Mouse (Mus musculus): ENCODE data around the gene Cux2.

Gene Cux2

GRCm38 (mm10) chr5:121946657-121947245, 103.2 kb downstream of the Cux2 start:
- in situ Hi-C loops (cut with MboI; ENCODE audit: low pct_unique_long_range_greater_than_20kb in 1 of 2, low sequenced_read_pairs in 2 of 2, unreplicated experiment in 1 of 2), result loop anchor here in 1 of 2 experiments (10.0 kb wide), 1 partner anchor 108 kb away; the partner anchor contains the start of gene Cux2

GRCm38 (mm10) chr5:121945819-121946218, 104.1 kb downstream of the Cux2 start:
- in situ Hi-C loops (cut with MboI; ENCODE audit: low pct_unique_long_range_greater_than_20kb in 1 of 2, low sequenced_read_pairs in 2 of 2, unreplicated experiment in 1 of 2), result loop anchor here in 1 of 2 experiments (10.0 kb wide), 1 partner anchor 109 kb away; the partner anchor contains the start of gene Cux2

- in situ Hi-C loops (cut with MboI; ENCODE audit: low pct_unique_long_range_greater_than_20kb in 1 of 2, low sequenced_read_pairs in 2 of 2, unreplicated experiment in 1 of 2), result loop anchor here in 1 of 2 experiments (10.0 kb wide), 1 partner anchor 111 kb away; the partner anchor contains the start of gene Cux2
These were observed 105.7 kb downstream of the Cux2 start for GRCm38 (mm10) chr5:121944021-121944790.

GRCm38 (mm10) chr5:121943472-121943871, 106.4 kb downstream of the Cux2 start:
- in situ Hi-C loops (cut with MboI; ENCODE audit: low pct_unique_long_range_greater_than_20kb in 1 of 2, low sequenced_read_pairs in 2 of 2, unreplicated experiment in 1 of 2), result loop anchor here in 1 of 2 experiments (10.0 kb wide), 1 partner anchor 111 kb away; the partner anchor contains the start of gene Cux2

- in situ Hi-C loops (cut with MboI; ENCODE audit: low pct_unique_long_range_greater_than_20kb in 1 of 2, low sequenced_read_pairs in 2 of 2, unreplicated experiment in 1 of 2), result no loop called here
These were observed 111.6 kb downstream of the Cux2 start for GRCm38 (mm10) chr5:121938065-121938849.

- in situ Hi-C loops (cut with MboI; ENCODE audit: low pct_unique_long_range_greater_than_20kb in 1 of 2, low sequenced_read_pairs in 2 of 2, unreplicated experiment in 1 of 2), result no loop called here
These were observed 119.6 kb downstream of the Cux2 start for GRCm38 (mm10) chr5:121930261-121930660.

GRCm38 (mm10) chr5:121928362-121929000, 121.4 kb downstream of the Cux2 start:
- in situ Hi-C loops (cut with MboI; ENCODE audit: low pct_unique_long_range_greater_than_20kb in 1 of 2, low sequenced_read_pairs in 2 of 2, unreplicated experiment in 1 of 2), result no loop called here

GRCm38 (mm10) chr5:121926543-121926814, 123.4 kb downstream of the Cux2 start:
- in situ Hi-C loops (cut with MboI; ENCODE audit: low pct_unique_long_range_greater_than_20kb in 1 of 2, low sequenced_read_pairs in 2 of 2, unreplicated experiment in 1 of 2), result no loop called here

GRCm38 (mm10) chr5:121925751-121926542, 124.0 kb downstream of the Cux2 start:
- in situ Hi-C loops (cut with MboI; ENCODE audit: low pct_unique_long_range_greater_than_20kb in 1 of 2, low sequenced_read_pairs in 2 of 2, unreplicated experiment in 1 of 2), result no loop called here

- in situ Hi-C loops (cut with MboI; ENCODE audit: low pct_unique_long_range_greater_than_20kb in 1 of 2, low sequenced_read_pairs in 2 of 2, unreplicated experiment in 1 of 2), result no loop called here
These were observed 124.6 kb downstream of the Cux2 start for GRCm38 (mm10) chr5:121925291-121925690.

- in situ Hi-C loops (cut with MboI; ENCODE audit: low pct_unique_long_range_greater_than_20kb in 1 of 2, low sequenced_read_pairs in 2 of 2, unreplicated experiment in 1 of 2), result no loop called here
These were observed 125.5 kb downstream of the Cux2 start for GRCm38 (mm10) chr5:121924423-121924822.

- in situ Hi-C loops (cut with MboI; ENCODE audit: low pct_unique_long_range_greater_than_20kb in 1 of 2, low sequenced_read_pairs in 2 of 2, unreplicated experiment in 1 of 2), result no loop called here
These were observed 126.7 kb downstream of the Cux2 start for GRCm38 (mm10) chr5:121922942-121923826.

- in situ Hi-C loops (cut with MboI; ENCODE audit: low pct_unique_long_range_greater_than_20kb in 1 of 2, low sequenced_read_pairs in 2 of 2, unreplicated experiment in 1 of 2), result no loop called here
These were observed 130.7 kb downstream of the Cux2 start for GRCm38 (mm10) chr5:121919216-121919615.

- in situ Hi-C loops (cut with MboI; ENCODE audit: low pct_unique_long_range_greater_than_20kb in 1 of 2, low sequenced_read_pairs in 2 of 2, unreplicated experiment in 1 of 2), result no loop called here
These were observed 133.1 kb downstream of the Cux2 start for GRCm38 (mm10) chr5:121916813-121917212.

- in situ Hi-C loops (cut with MboI; ENCODE audit: low pct_unique_long_range_greater_than_20kb in 1 of 2, low sequenced_read_pairs in 2 of 2, unreplicated experiment in 1 of 2), result no loop called here
These were observed 135.9 kb downstream of the Cux2 start for GRCm38 (mm10) chr5:121913999-121914398.

- in situ Hi-C loops (cut with MboI; ENCODE audit: low pct_unique_long_range_greater_than_20kb in 1 of 2, low sequenced_read_pairs in 2 of 2, unreplicated experiment in 1 of 2), result no loop called here
These were observed 140.5 kb downstream of the Cux2 start for GRCm38 (mm10) chr5:121909226-121909985.

Data from mouse embryonic stem cell (cell line).